Mouse (Mus musculus) ES-Bruce4 (cell line): ENCODE measurements around the gene Gstm5. TPM values are rescaled to one million over a fixed set of nuclear protein-coding genes. Genes with fewer than 3 reads are reported as not detected.

ENCODE experiments used
- H3K27ac ChIP-seq: 2 replicates; pipeline ENCODE4 v1.5.1; 2012; ENCODE audit warnings: low read length, inconsistent platforms; ENCODE audit not compliant: insufficient read depth
- H3K27me3 ChIP-seq: 2 replicates; pipeline ENCODE4 v1.6.1; 2012; ENCODE audit warnings: mild to moderate bottlenecking, low read length, inconsistent platforms; ENCODE audit not compliant: control insufficient read depth, poor library complexity, insufficient read depth, severe bottlenecking
- H3K36me3 ChIP-seq: 2 replicates; pipeline ENCODE4 v1.6.1; 2012; ENCODE audit warnings: inconsistent platforms, mild to moderate bottlenecking, low read length, moderate library complexity; ENCODE audit not compliant: control insufficient read depth, poor library complexity, insufficient read depth, severe bottlenecking
- H3K4me1 ChIP-seq: one replicate; pipeline ENCODE4 v1.8.1; 2011; ENCODE audit warnings: low read length; ENCODE audit not compliant: control insufficient read depth, insufficient read depth
- H3K4me3 ChIP-seq: 2 replicates; pipeline ENCODE4 v1.5.1; 2011; ENCODE audit warnings: low read depth, mild to moderate bottlenecking, low read length
- H3K9ac ChIP-seq: 2 replicates; pipeline ENCODE4 v1.6.1; 2012; ENCODE audit warnings: low read depth, mild to moderate bottlenecking, inconsistent platforms; ENCODE audit not compliant: poor library complexity, severe bottlenecking
- H3K9me3 ChIP-seq: replicated peaks from 2 replicates; pipeline ENCODE4 v1.6.1; 2012; ENCODE audit warnings: mild to moderate bottlenecking, low read length, inconsistent platforms; ENCODE audit not compliant: control insufficient read depth, poor library complexity, insufficient read depth, severe bottlenecking
- CTCF ChIP-seq: IDR thresholded peaks from one replicate; pipeline ENCODE4 v1.8.1; 2011; ENCODE audit warnings: low read depth, low read length
- EP300 ChIP-seq: IDR thresholded peaks from 2 replicates; pipeline ENCODE4 v1.6.1; 2011; ENCODE audit warnings: low read depth, low read length; ENCODE audit not compliant: insufficient read depth
- POLR2A ChIP-seq: IDR thresholded peaks from one replicate; pipeline ENCODE4 v1.8.1; 2011; ENCODE audit warnings: low read length; ENCODE audit not compliant: insufficient read depth
- polyA plus RNA-seq: library from polyadenylated mRNA; stranded (reverse); fragments of >200 nt; gene quantifications from 2 replicates; pipeline ENCODE4 v1.2.4, GENCODE M21; 2011; ENCODE audit warnings: low read depth; ENCODE audit not compliant: missing spikeins, insufficient read depth, insufficient read length

Gstm5 gene
- polyA plus RNA-seq, result 21.3 and 22.2 TPM in 2 replicates

- TF ChIP-seq POLR2A (no peak), EP300 (no peak), CTCF (no peak)
- Histone ChIP-seq H3K9me3 (no peaks in the 10 kb centered on the region), H3K36me3 (no peaks in the 10 kb centered on the region), H3K27ac (no peak within 1 kb of the TSS), H3K27me3 (no peaks in the 10 kb centered on the region), H3K9ac (peak within 1 kb of the TSS; percentile 53), H3K4me3 (peak within 1 kb of the TSS; percentile 57), H3K4me1 (no peaks in the 10 kb centered on the region)
Observed at GRCm38 (mm10) chr3:107895720-107896569, at the start of gene Gstm5. Gene Gstm5 (plus strand): TSS chr3:107895821.

- H3K27me3 ChIP-seq, result no peaks in the 10 kb centered on the region
- no peak overlapping the region for H3K27ac ChIP-seq
- no peak overlapping the region for H3K9ac ChIP-seq
- no peaks in the 10 kb centered on the region for H3K9me3 ChIP-seq
- H3K36me3 ChIP-seq, result no peaks in the 10 kb centered on the region
- TF ChIP-seq CTCF (no peak), EP300 (no peak)
- no peaks in the 10 kb centered on the region for H3K4me1 ChIP-seq
- H3K4me3 ChIP-seq, result no peak overlapping the region
Observed at GRCm38 (mm10) chr3:107846175-107846574, 49.4 kb upstream of the Gstm5 start.

GRCm38 (mm10) chr3:107846835-107847234 is 48.8 kb upstream of the Gstm5 start:
- TF ChIP-seq POLR2A, result no peak
- no peaks in the 10 kb centered on the region for H3K36me3 ChIP-seq
- H3K4me1 ChIP-seq, result no peaks in the 10 kb centered on the region
- H3K27ac ChIP-seq, result no peak overlapping the region
- H3K4me3 ChIP-seq, result no peak overlapping the region
- no peaks in the 10 kb centered on the region for H3K9me3 ChIP-seq
- no peak overlapping the region for H3K9ac ChIP-seq
- no peaks in the 10 kb centered on the region for H3K27me3 ChIP-seq

- H3K4me1 ChIP-seq, result no peaks in the 10 kb centered on the region
- TF ChIP-seq CTCF (no peak), POLR2A (no peak), EP300 (no peak)
- H3K9me3 ChIP-seq, result no peaks in the 10 kb centered on the region
- no peak overlapping the region for H3K27ac ChIP-seq
- no peaks in the 10 kb centered on the region for H3K27me3 ChIP-seq
- no peak overlapping the region for H3K9ac ChIP-seq
- H3K4me3 ChIP-seq, result no peak overlapping the region
- no peaks in the 10 kb centered on the region for H3K36me3 ChIP-seq
Observed at GRCm38 (mm10) chr3:107848126-107848525, 47.5 kb upstream of the Gstm5 start.

GRCm38 (mm10) chr3:107849000-107849692 is 46.5 kb upstream of the Gstm5 start:
- H3K36me3 ChIP-seq, result no peaks in the 10 kb centered on the region
- no peaks in the 10 kb centered on the region for H3K4me1 ChIP-seq
- H3K4me3 ChIP-seq, result no peak overlapping the region
- no peak overlapping the region for H3K27ac ChIP-seq
- no peak overlapping the region for H3K9ac ChIP-seq
- no peaks in the 10 kb centered on the region for H3K9me3 ChIP-seq
- no peaks in the 10 kb centered on the region for H3K27me3 ChIP-seq
- TF ChIP-seq EP300 (no peak), CTCF (no peak), POLR2A (no peak)

GRCm38 (mm10) chr3:107849693-107850031 is 46.0 kb upstream of the Gstm5 start:
- no peak overlapping the region for H3K27ac ChIP-seq
- no peaks in the 10 kb centered on the region for H3K27me3 ChIP-seq
- no peaks in the 10 kb centered on the region for H3K36me3 ChIP-seq

More at GRCm38 (mm10) chr3:107849693-107850031, 46.0 kb upstream of the Gstm5 start:
- H3K9ac ChIP-seq, result no peak overlapping the region
- no peaks in the 10 kb centered on the region for H3K4me1 ChIP-seq
- TF ChIP-seq POLR2A, result no peak
- no peak for TF ChIP-seq CTCF
- no peak for TF ChIP-seq EP300
- H3K9me3 ChIP-seq, result no peaks in the 10 kb centered on the region
- no peak overlapping the region for H3K4me3 ChIP-seq
